In the genomic region with DNA sequence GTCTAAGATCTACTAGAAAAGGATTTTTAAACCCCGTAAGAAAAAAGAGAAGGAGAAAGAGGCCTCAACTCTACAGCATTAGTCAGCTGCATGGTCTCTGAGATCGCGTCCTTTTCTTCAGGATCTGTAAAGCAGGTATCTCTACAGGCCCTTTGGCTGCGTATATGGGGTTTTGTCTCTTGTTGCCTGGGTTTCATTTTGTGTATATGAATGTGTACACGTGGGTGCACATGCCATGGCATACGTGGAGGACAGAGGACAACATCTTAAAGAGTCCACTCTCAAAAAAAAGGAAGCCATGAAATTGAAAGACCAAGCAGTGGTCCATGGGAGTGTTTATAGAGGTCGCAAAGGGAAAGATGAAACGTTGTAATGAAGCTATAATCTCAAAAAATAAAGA, we compare ENCODE assay signal across 16 mouse cellular contexts. TPM values are rescaled to one million over a fixed set of nuclear protein-coding genes. Genes with fewer than 3 reads are reported as not detected.
DNase-seq lines count a peak whose midpoint lies in the region; ATAC-seq lines count a peak whose summit lies in the region.
"Had no signal": no experiment of that assay in that cellular context is flagged by ENCODE, and none has a peak within 500 bp of the region (broad histone marks: within the 10 kb centered on the region; RNA-seq: fewer than 3 reads in every experiment).

No protein-coding gene starts in this region.

- WGBS in heart, embryonic 13.5 days = 71% methylated on average over 8 of the region's 8 CpGs
- 51% methylated on average over 8 of the region's 8 CpGs for WGBS in liver, embryonic 13.5 days (ENCODE audit: insufficient replicate concordance)

- H3K36me3 ChIP-seq in heart, embryonic 13.5 days = peaks cover 29% of the 10 kb centered on the region
- H3K36me3 ChIP-seq in megakaryocyte, embryonic 14.5 days (replicated peaks; ENCODE audit: low read length) = peaks cover 27% of the 10 kb centered on the region
- H3K36me3 ChIP-seq in liver, embryonic 13.5 days = peaks cover 18% of the 10 kb centered on the region

- H3K4me3 ChIP-seq in heart, embryonic 13.5 days = no peak overlapping the region
- H3K4me3 ChIP-seq in megakaryocyte, embryonic 14.5 days (replicated peaks) = peak overlapping the region; percentile 84
- no peak overlapping the region; the same call in 1 of the 2 replicates for H3K4me3 ChIP-seq in liver, embryonic 13.5 days (replicated peaks)
- H3K4me3 ChIP-seq: hindbrain, embryonic 10.5 days had no signal

- H3K9ac ChIP-seq in heart, embryonic 13.5 days = peak overlapping the region; percentile 47
- H3K9ac ChIP-seq in liver, embryonic 13.5 days = 0 out of 2 replicates have a peak overlapping the region, but pooled peaks have one; percentile 26
- H3K9ac ChIP-seq: limb, embryonic 15.5 days had no signal

- ATAC-seq in heart, embryonic 13.5 days (ENCODE audit: extremely low read depth, insufficient number of reproducible peaks, low FRiP score, low TSS enrichment) = no peak
- ATAC-seq in megakaryocyte, adult 5-6 weeks (ENCODE audit: poor library complexity, severe bottlenecking) = no peak
- no peak for ATAC-seq in liver, embryonic 13.5 days (ENCODE audit: low read depth)
- ATAC-seq in CD4-positive, CD25-positive, alpha-beta regulatory T cell, adult 4 months = no peak
- ATAC-seq in monocyte, adult 5-6 weeks (replicated peaks; ENCODE audit: insufficient number of reproducible peaks, low FRiP score, low TSS enrichment, poor library complexity, severe bottlenecking) = no peak

- DNase-seq in heart, adult 11 months = no peak
- no peak for DNase-seq in liver, embryonic 13.5 days
- DNase-seq: adrenal gland, postnatal 25 days; cerebellum, postnatal 14 days; lung, postnatal 10 days; thymus, postnatal 36 days had no signal

- H3K27ac ChIP-seq in heart, embryonic 13.5 days (replicated peaks) = peak overlapping the region; percentile 58
- peak overlapping the region; percentile 43; the same call in 1 of the 2 replicates for H3K27ac ChIP-seq in liver, embryonic 13.5 days
- H3K27ac ChIP-seq: hindbrain, embryonic 10.5 days; limb, embryonic 15.5 days had no signal

- no peaks in the 10 kb centered on the region for H3K9me3 ChIP-seq in heart, embryonic 13.5 days
- H3K9me3 ChIP-seq in megakaryocyte, embryonic 14.5 days = no peaks in the 10 kb centered on the region
- H3K9me3 ChIP-seq in liver, embryonic 13.5 days (replicated peaks) = no peaks in the 10 kb centered on the region
- H3K9me3 ChIP-seq: hindbrain, embryonic 10.5 days; limb, embryonic 15.5 days had no signal

- peaks cover 13% of the 10 kb centered on the region for H3K27me3 ChIP-seq in heart, embryonic 13.5 days (replicated peaks)
- H3K27me3 ChIP-seq in megakaryocyte, embryonic 14.5 days (replicated peaks) = no peaks in the 10 kb centered on the region
- H3K27me3 ChIP-seq in liver, embryonic 13.5 days = no peaks in the 10 kb centered on the region
- H3K27me3 ChIP-seq: limb, embryonic 15.5 days had no signal

- H3K4me1 ChIP-seq in heart, embryonic 13.5 days = peaks cover 31% of the 10 kb centered on the region
- peaks cover 86% of the 10 kb centered on the region for H3K4me1 ChIP-seq in megakaryocyte, embryonic 14.5 days
- peaks cover 47% of the 10 kb centered on the region for H3K4me1 ChIP-seq in liver, embryonic 13.5 days (replicated peaks)

- H3K4me2 ChIP-seq in heart, embryonic 13.5 days = peak overlapping the region; percentile 86
- peak overlapping the region; percentile 85 for H3K4me2 ChIP-seq in liver, embryonic 13.5 days
- H3K4me2 ChIP-seq: limb, embryonic 15.5 days; midbrain, embryonic 11.5 days had no signal

RNA-seq across cellular contexts. Expression of a gene that starts 1.9 kb away (rescaled TPM):
- polyA plus RNA-seq in heart, embryonic 13.5 days (2015; fragmentation: Nextera tagmentation; extraction: Ambion mirVana) = 48.9 and 50.6 TPM in 2 replicates
- 2.9 and 13.8 TPM in 2 replicates for polyA plus RNA-seq in megakaryocyte, embryonic 14.5 days (2012; ENCODE audit: insufficient read depth, low replicate concordance)
- 39.3 and 42.0 TPM in 2 replicates for total RNA-seq in megakaryocyte, adult 5-6 weeks (2015)
- total RNA-seq in megakaryocyte, adult 5-6 weeks (2017) = 34.1 and 39.4 TPM in 2 replicates
- polyA plus RNA-seq in liver, embryonic 13.5 days (2015; fragmentation: Nextera tagmentation; extraction: Ambion mirVana) = 37.5 and 48.1 TPM in 2 replicates
- 10 to 100 TPM; 83.1 to 87.9 TPM for polyA plus RNA-seq in CD4-positive, CD25-positive, alpha-beta regulatory T cell, adult 4 months (2017; shearing (Covaris generic))
- total RNA-seq in monocyte, adult 5-6 weeks (2017) = 28.4 to 46.7 TPM (median 36.0 TPM) in 3 replicates

RNA-seq across cellular contexts. Expression of a gene that starts 9.0 kb away (rescaled TPM):
- 6.7 and 7.4 TPM in 2 replicates for polyA plus RNA-seq in heart, embryonic 13.5 days (2015; fragmentation: Nextera tagmentation; extraction: Ambion mirVana)
- polyA plus RNA-seq in megakaryocyte, embryonic 14.5 days (2012; ENCODE audit: insufficient read depth, low replicate concordance) = 122 and 166 TPM in 2 replicates
- 11.5 and 11.7 TPM in 2 replicates for total RNA-seq in megakaryocyte, adult 5-6 weeks (2015)
- total RNA-seq in megakaryocyte, adult 5-6 weeks (2017) = 4.2 and 5.0 TPM in 2 replicates
- 3.1 and 3.6 TPM in 2 replicates for polyA plus RNA-seq in liver, embryonic 13.5 days (2015; fragmentation: Nextera tagmentation; extraction: Ambion mirVana)
- polyA plus RNA-seq in CD4-positive, CD25-positive, alpha-beta regulatory T cell, adult 4 months (2017; shearing (Covaris generic)) = 10 to 100 TPM in 1 of 2 experiments, 1 to 10 TPM in 1; 6.6 to 11.0 TPM
- 0.76 to 5.1 TPM in 2 of 3 replicates, not detected in the other for total RNA-seq in monocyte, adult 5-6 weeks (2017)

RNA-seq across cellular contexts. Expression of a gene that starts 23.1 kb away (rescaled TPM):
- 92.4 and 96.2 TPM in 2 replicates for polyA plus RNA-seq in heart, embryonic 13.5 days (2015; fragmentation: Nextera tagmentation; extraction: Ambion mirVana)
- polyA plus RNA-seq in megakaryocyte, embryonic 14.5 days (2012; ENCODE audit: insufficient read depth, low replicate concordance) = 2.2 and 29.0 TPM in 2 replicates
- 58.3 and 58.6 TPM in 2 replicates for total RNA-seq in megakaryocyte, adult 5-6 weeks (2015)
- 88.3 and 100 TPM in 2 replicates for total RNA-seq in megakaryocyte, adult 5-6 weeks (2017)
- polyA plus RNA-seq in liver, embryonic 13.5 days (2015; fragmentation: Nextera tagmentation; extraction: Ambion mirVana) = 91.3 and 101 TPM in 2 replicates
- polyA plus RNA-seq in CD4-positive, CD25-positive, alpha-beta regulatory T cell, adult 4 months (2017; shearing (Covaris generic)) = 100 to 1,000 TPM; 104 to 108 TPM
- total RNA-seq in monocyte, adult 5-6 weeks (2017) = 67.5 to 99.3 TPM (median 98.8 TPM) in 3 replicates

RNA-seq across cellular contexts. Expression of a gene that starts 34.8 kb away (rescaled TPM):
- 0.15 and 0.28 TPM in 2 replicates for polyA plus RNA-seq in heart, embryonic 13.5 days (2015; fragmentation: Nextera tagmentation; extraction: Ambion mirVana)
- 0.12 TPM in 1 of 2 replicates, not detected in the other for polyA plus RNA-seq in megakaryocyte, embryonic 14.5 days (2012; ENCODE audit: insufficient read depth, low replicate concordance)
- total RNA-seq in megakaryocyte, adult 5-6 weeks (2015) = not detected in 2 replicates
- total RNA-seq in megakaryocyte, adult 5-6 weeks (2017) = not detected in 2 replicates
- not detected in 2 replicates for polyA plus RNA-seq in liver, embryonic 13.5 days (2015; fragmentation: Nextera tagmentation; extraction: Ambion mirVana)
- polyA plus RNA-seq in CD4-positive, CD25-positive, alpha-beta regulatory T cell, adult 4 months (2017; shearing (Covaris generic)) = not detected
- total RNA-seq in monocyte, adult 5-6 weeks (2017) = not detected in 3 replicates
- total RNA-seq: adrenal gland, postnatal 25 days; neutrophil, adult 5-6 weeks had no signal
- polyA plus RNA-seq: activated CD4-positive, CD25-positive, alpha-beta regulatory T cell, adult 4 months had no signal

RNA-seq across cellular contexts. Expression of a gene that starts 50.2 kb away (rescaled TPM):
- 14.1 and 17.6 TPM in 2 replicates for polyA plus RNA-seq in heart, embryonic 13.5 days (2015; fragmentation: Nextera tagmentation; extraction: Ambion mirVana)
- 5.7 and 22.3 TPM in 2 replicates for polyA plus RNA-seq in megakaryocyte, embryonic 14.5 days (2012; ENCODE audit: insufficient read depth, low replicate concordance)
- total RNA-seq in megakaryocyte, adult 5-6 weeks (2015) = 32.6 and 45.0 TPM in 2 replicates
- 40.7 and 48.4 TPM in 2 replicates for total RNA-seq in megakaryocyte, adult 5-6 weeks (2017)
- polyA plus RNA-seq in liver, embryonic 13.5 days (2015; fragmentation: Nextera tagmentation; extraction: Ambion mirVana) = 43.2 and 49.7 TPM in 2 replicates
- polyA plus RNA-seq in CD4-positive, CD25-positive, alpha-beta regulatory T cell, adult 4 months (2017; shearing (Covaris generic)) = 100 to 1,000 TPM in 1 of 2 experiments, 10 to 100 TPM in 1; 88.0 to 146 TPM
- 30.2 to 90.4 TPM (median 33.8 TPM) in 3 replicates for total RNA-seq in monocyte, adult 5-6 weeks (2017)

Comparison
In these comparisons a context has a peak if more than half of its experiments do, and no peak if none do; other contexts are left out.
1. RNA of a gene that starts 9.0 kb away (polyA plus RNA-seq): 122 to 166 TPM in megakaryocyte, embryonic 14.5 days; 6.6 to 11.0 TPM in CD4-positive, CD25-positive, alpha-beta regulatory T cell, adult 4 months, 6.7 to 7.4 TPM in heart, embryonic 13.5 days and 3.1 to 3.6 TPM in liver, embryonic 13.5 days; every median in the first group is over 10 times any median in the second.